Mouse (Mus musculus): ENCODE measurements around the gene Vmn2r67. TPM values are rescaled to one million over a fixed set of nuclear protein-coding genes. Genes with fewer than 3 reads are reported as not detected.

The Vmn2r67 gene
- not detected for total RNA-seq (2023)

GRCm38 (mm10) chr7:85155898-85156297 is at the start of gene Vmn2r67:
TSS of gene Vmn2r67 (minus strand) at chr7:85155998.

Other genes with a start within 250 kb of the Vmn2r67 start
- gene Vmn2r65, start 191.9 kb downstream of the Vmn2r67 start, total RNA-seq (2023): not detected
- gene Vmn2r66, start 143.7 kb downstream of the Vmn2r67 start, total RNA-seq (2023): not detected
- not detected for gene Vmn2r68, start 81.8 kb upstream of the Vmn2r67 start, total RNA-seq (2023)